Mouse (Mus musculus): ENCODE results near the gene Wsb1.
"Not testable (repeated sequence)": the region's sequence is repeated elsewhere in the genome, so short reads cannot be mapped to it uniquely, and the experiment has no call there.

Wsb1 gene

DNA sequence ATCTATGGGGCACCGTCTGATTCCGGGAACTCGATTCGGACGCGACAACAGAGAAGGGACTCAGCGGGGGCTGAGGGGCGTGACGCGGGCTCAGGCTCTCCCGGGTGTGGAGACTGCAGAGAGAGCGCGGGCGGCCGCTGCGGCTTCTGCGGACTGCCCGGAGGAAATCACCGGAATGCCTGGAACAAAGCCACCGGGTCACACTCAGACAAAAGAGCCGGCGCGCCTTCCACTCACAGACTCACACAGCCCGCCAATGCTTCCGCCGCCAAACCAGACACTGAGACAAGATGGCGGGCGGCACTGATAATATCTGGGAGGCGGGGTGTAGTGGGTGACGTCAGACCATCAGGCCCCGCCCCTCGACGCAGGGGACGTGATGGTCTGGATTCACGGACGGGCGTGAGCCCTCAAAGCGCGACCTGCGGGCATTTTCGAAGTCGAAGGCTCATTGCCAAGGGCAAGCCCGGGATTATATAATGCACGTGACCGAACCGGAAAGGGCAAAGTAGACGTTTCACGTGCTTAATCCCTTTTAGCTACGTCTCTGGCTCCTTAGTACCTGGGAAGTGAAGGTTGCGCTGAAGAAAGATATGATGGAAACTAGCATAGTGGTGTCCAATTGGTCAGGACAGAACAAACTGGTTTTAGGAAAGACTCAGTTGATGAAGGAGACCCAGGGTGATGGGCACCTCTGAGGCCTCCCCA is at the start of gene Wsb1:
TSS of gene Wsb1 (minus strand) at position 281 of the 708 bp plus-strand sequence.
- DNase-seq (ENCODE audit: low spot score): peak; percentile 66

- DNase-seq (ENCODE audit: low spot score): not testable (repeated sequence)
Observed at GRCm38 (mm10) chr11:79304245-79304644, 49.8 kb upstream of the Wsb1 start.

DNA sequence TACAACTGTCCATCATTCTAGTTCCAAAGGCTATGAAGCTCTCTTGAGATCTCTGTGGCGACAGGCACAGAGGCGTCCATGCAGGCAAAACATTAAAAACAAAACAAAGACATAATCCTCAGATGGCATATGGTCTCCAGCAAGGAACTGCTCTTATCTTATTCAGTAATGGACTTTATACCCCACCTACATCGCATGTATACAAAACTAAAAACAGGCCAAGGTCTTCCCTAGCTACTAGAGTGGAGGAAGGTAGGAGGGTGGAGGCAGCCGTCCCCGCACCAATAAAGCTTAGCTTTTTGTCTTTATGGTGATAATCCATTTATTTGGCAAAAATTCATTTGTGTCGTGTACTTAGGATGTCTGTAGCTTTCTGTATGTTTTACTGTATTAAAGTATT is 48.6 kb upstream of the Wsb1 start:
- DNase-seq (ENCODE audit: low spot score): no peak

DNA sequence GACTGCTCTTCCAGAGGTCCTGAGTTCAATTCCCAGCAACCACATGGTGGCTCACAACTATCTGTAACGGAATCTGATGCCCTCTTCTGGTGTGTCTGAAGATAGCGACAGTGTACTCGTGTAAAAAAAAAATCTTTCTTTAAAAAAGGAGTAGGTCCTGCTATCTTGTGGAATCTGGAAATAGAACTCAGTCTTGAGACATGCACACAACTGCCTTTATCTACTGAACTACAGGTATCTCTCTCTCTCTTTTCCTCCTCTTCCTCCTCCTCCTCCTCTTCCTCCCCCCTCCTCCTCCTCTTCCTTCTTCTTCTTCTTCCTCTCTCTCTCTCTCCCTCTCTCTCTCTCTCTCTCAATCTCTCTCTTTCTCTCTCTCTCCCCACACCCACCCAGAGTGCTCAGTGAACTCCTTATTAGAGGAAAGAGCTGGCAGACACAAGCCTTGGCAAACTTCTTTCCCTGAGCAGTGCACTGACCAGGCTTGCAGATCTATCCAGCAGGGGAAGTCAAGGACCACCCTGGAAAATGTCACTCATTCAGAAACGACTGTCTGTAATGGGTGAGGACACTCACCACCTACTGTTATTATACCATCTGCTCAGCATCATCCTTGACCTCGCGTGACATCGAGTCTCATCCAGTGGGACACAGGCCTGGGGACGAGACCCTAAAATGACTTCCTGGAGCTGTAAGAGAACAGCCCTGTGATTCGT is 45.4 kb upstream of the Wsb1 start:
- no peak for DNase-seq (ENCODE audit: low spot score)

DNA sequence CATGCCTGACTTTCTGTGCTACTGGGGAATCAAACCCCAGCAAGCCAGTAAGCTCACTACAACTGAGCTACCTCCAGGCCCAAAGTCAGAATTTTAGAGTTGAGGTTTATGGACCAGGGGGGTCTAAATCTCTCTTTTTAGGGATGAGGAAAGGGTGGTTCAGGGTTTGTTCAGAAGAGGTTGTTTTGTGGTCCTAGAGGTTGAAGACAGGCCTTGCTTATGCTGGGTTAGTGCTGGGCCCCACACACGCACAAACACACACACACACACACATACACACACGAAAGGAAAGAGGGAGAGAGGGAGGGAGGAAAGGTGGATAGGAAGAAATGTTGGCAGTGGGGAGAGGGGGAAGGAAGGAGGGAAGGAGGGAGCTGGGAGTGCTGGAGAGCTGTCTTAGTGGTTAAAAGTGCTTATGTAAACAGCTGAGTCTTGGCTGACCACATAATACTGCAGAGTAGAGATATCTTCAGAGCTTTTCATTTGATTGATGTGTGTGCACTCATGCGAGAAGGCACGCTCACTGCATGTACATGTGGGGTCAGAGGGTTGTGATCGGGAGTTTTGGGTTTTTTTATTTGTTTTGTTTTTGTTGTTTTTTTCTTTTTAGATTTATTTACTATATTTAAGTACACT is 42.5 kb upstream of the Wsb1 start, which contains the start of gene Gm9964:
TSS of gene Gm9964 (minus strand) at position 51 of the 636 bp plus-strand sequence.
- no peak for DNase-seq (ENCODE audit: low spot score)

- no peak for DNase-seq (ENCODE audit: low spot score)
Observed at GRCm38 (mm10) chr11:79296167-79296566, 41.7 kb upstream of the Wsb1 start.

DNA sequence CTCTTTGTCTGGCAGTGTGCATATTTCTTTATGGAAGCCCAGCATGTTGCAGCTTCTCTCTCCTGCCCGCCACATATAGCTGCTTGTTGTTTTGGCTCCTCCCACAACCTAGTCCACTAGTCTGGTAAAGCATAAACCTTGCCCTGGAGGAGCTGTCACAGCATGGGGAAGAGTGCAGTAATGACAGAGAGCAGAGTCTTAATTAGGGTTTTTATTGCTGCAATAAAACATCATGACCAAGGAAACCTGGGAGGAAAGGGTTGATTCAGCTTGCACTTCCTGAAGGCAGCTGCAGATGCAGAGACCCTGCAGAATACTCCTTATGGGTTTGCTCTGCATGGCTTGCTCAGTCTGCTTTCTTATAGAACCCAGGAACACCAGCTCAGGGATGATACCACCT is 39.5 kb upstream of the Wsb1 start:
- no peak for DNase-seq (ENCODE audit: low spot score)

DNA sequence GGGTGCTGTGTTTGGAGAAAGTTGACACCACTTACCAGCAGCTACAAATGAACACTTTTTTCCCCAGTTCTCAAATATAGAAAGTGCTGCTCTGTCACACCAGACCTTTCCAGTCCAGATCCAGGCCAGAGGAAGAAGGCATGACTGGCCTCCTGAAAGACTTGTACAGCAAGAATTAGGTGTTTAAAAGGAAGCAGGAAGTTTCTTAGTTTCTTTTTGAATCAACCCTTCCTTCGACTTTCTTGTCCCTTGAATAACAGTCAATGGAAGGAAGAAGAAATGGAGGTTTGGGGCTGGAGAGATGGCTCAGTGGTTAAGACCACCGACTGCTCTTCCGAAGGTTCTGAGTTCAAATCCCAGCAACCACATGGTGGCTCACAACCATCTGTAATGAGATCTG is 38.6 kb upstream of the Wsb1 start:
- no peak for DNase-seq (ENCODE audit: low spot score)

- DNase-seq (ENCODE audit: low spot score): no peak
Observed at GRCm38 (mm10) chr11:79292130-79292529, 37.7 kb upstream of the Wsb1 start.

GRCm38 (mm10) chr11:79291651-79292050 is 37.2 kb upstream of the Wsb1 start:
- DNase-seq (ENCODE audit: low spot score): no peak

DNA sequence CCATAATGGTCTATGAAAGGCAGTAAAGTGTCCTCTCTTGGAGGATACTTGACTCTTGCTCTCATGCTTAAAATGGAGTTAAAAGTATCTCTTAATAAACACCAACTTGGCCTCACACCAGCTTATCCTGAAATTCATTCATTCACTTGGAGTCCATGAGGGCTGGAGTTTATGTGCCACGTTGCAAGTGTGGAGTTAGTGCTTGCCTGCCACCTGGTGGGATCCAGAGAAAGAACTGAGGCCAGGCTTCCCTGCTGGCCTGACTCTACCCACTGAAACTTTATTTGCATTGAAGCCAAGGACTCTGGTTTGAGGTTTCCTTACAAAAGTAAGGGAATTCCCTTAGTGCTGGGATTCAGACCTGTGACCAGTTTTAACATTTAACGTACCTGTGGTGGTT is 36.0 kb upstream of the Wsb1 start:
- DNase-seq (ENCODE audit: low spot score): no peak

DNA sequence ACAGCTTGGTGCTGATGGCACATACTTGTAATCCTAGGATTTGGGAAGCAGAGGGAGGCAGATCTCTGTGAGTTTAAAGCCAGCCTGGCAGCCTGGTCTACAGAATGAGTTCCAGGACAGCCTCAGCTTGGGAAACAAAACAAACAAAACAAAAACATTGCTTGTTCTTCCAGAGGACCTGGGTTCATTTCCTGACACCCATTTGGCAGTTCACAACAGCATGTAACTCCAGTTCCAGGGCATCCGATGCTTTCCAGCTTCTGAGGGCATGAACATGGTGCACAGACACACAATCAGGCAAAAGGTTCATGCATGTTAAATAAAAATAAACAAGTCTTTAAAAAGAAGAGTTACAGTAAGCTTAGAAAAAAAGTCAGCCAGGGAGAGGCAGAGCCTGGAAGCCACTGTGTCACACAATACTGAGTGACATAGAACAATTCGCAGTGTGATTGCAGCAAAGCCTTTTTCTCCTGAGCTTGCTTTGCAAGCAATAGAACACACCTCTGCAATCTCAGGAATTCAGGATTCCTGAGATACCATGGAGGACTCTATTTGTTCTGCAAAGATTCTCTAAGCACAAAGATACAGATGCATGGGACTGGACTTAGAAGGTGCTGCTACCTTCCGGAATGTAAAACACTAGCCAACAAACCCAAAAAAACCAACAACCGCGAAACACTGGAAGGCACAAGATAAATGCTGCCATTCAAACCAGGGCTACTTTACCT is 34.6 kb upstream of the Wsb1 start:
- no peak for DNase-seq (ENCODE audit: low spot score)

- DNase-seq (ENCODE audit: low spot score): no peak
Observed at GRCm38 (mm10) chr11:79288278-79288843, 33.9 kb upstream of the Wsb1 start.

- DNase-seq (ENCODE audit: low spot score): no peak
Observed at GRCm38 (mm10) chr11:79287447-79287846, 33.0 kb upstream of the Wsb1 start.

DNA sequence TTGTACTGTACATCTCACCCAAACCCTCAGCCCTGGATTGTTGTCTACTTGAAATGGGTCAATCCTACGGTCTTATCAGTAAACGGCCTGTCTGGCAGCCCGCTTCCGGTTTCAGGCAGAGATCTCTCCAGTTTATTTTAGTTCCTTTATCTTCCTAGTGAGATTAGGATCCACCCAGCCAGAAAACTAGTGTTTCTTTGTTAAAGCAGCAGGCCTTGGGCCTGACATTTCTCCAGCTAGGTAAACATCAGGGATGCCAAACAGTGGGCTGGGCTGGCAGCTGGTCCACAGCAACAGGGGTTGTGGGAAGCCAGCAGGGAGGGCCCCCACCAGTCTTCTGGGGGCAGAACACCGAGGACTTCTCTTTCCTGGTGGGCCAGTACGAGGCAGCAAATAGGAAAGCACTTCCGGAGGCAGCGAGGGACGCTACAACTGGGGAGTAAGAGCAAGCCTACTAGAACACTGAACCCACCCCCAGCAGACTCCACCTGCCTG is 31.9 kb upstream of the Wsb1 start:
- DNase-seq (ENCODE audit: low spot score): no peak

DNA sequence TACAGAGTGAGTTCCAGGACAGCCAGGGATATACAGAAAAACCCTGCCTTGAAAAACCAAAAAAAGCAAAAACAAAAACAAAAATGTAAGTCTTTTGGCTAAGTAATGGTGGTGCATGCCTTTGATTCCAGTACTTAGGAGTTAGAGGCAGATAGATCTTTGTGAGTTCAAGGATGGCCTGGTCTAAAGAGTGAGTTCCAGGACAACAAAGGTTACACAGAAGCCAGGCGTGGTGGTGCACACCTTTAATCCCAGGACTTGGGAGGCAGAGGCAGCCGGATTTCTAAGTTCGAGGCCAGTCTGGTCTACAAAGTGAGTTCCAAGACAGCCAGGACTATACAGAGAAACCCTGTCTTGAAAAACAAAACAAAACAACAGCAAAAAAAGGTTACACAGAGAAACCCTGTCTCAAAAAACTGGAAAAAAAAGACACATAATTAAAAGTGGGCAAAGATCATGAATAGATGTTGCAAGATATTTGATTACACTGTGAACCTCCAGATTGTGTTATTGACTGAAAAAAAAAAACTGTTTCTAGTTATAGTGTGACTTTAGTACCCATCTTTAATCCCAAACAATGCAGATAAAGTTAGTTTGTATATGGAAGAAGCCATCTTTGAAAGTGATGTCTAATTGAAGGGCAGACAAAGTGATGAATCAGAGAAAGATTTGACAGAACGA is 29.0 kb upstream of the Wsb1 start:
- DNase-seq (ENCODE audit: low spot score): no peak

DNA sequence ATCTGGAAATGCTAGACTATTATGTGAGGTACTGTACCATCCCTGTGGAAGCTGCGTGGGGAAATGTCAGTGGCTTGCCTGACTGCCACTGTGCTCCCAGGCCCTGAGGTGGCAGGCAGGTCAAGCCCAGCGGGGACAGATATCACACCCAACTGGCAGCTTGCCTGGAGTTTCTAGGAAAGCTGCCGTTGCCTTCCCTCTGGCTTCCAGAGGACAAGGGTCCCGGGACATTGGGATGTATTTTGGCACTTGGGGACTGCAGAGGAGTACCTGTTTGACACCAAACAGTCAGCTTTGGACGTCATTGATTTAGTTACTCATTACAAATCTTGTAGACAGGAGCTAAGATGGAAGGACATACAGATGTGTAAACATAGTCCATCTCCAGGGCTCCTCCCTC is 26.9 kb upstream of the Wsb1 start:
- DNase-seq (ENCODE audit: low spot score): no peak

DNA sequence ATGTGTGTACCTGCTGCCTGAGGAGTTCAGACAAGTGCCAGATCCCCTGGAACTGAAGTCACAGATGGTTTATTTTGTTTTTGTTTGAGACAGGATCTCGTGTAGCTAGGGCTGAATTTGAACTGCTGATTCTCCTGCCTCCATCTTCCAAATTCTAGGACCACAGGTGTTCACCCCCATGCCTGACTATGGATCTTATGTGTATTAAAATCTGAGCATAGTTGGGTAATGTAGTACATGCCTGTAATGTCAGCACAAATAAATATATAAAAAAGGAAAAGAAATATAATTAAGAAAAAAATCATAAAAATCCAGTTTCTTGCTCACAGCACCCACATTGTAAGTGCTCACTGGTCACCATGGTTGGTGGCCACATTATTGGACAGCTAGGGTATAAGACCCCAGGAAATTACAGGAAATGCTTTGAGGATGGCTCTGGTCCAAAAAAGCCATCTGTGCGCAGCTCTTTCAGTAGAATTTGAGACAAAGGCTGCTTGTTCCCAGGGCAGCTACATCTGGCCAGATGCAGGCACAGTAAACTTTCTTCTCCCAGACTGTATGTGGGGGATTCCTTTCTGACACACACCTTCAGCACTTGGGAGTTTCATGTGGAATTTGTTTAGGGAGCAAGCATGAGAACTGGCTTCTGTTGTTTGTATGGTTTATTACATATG is 25.4 kb upstream of the Wsb1 start:
- DNase-seq (ENCODE audit: low spot score): no peak

DNA sequence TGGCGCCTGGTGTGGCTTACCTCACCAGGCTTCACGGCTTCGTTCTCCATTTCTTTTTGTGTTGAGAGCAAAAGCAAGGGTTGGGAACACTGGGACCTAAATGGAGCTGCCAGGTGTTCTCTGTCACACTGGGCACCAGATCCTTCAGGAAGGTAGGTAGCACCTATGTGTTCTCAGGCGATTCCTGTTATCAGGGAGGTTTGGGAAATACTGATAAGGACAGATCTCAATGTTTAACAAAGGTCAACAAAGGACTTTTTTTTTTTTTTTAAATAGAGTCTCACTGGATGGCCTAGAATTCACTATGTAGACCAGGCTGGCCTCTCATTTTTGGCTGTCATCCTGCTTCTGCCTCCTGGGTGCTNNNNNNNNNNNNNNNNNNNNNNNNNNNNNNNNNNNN is 19.3 kb upstream of the Wsb1 start:
- DNase-seq (ENCODE audit: low spot score): no peak

GRCm38 (mm10) chr11:79273039-79273438 is 18.6 kb upstream of the Wsb1 start:
- DNase-seq (ENCODE audit: low spot score): no peak

DNA sequence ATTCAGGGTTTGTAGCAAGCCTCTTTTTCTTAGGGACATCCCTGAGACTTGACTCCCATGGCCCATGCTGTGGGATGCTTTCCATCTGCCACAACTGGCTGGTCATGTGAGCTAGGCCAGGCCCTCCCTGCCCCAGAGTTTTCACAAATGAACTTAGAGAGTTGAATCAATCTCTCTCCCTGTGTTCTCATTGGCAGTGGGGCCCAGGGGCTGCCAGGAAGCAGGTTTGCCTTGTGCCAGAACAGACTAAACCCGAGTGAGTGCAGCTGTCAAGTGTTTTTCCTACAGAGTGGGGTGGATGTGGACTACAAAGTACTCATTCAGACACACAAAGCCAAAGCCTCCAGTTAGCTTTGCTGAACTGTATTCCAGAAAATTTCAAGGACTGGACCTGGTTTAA is 12.7 kb upstream of the Wsb1 start:
- DNase-seq (ENCODE audit: low spot score): no peak
